Mouse (Mus musculus) liver, embryonic 11.5 days (tissue): ENCODE results near the gene Gm20696. TPM values are rescaled to one million over a fixed set of nuclear protein-coding genes. Genes with fewer than 3 reads are reported as not detected.

ENCODE experiments used
- ATAC-seq: fragments of 200-750 bp; cut with Nextera tagmentation; replicated peaks from 2 replicates; pipeline ENCODE4 v1.8.0; 2017; ENCODE audit warnings: moderate number of reproducible peaks, mild to moderate bottlenecking, moderate TSS enrichment, moderate library complexity; ENCODE audit not compliant: low FRiP score
- DNase-seq: peaks from one replicate; pipeline ENCODE4 v3.0.0-alpha.2; 2017; ENCODE audit warnings: low spot score
- H3K27ac ChIP-seq: fragments of 300-500 bp; sonication (generic); 2 replicates; pipeline ENCODE4 v1.5.1; 2014; ENCODE audit warnings: mild to moderate bottlenecking, low read depth, low read length, control low read depth
- H3K27me3 ChIP-seq: fragments of 300-500 bp; sonication (generic); replicated peaks from 2 replicates; pipeline ENCODE4 v1.6.1; 2014; ENCODE audit warnings: low read length, mixed read lengths; ENCODE audit not compliant: control insufficient read depth, insufficient read depth
- H3K36me3 ChIP-seq: fragments of 300-500 bp; sonication (generic); 2 replicates; pipeline ENCODE4 v1.6.1; 2014; ENCODE audit warnings: mild to moderate bottlenecking, low read length, moderate library complexity, mixed read lengths; ENCODE audit not compliant: control insufficient read depth, insufficient read depth
- H3K4me1 ChIP-seq: fragments of 300-500 bp; sonication (generic); replicated peaks from 2 replicates; pipeline ENCODE4 v1.6.1; 2014; ENCODE audit warnings: low read length, mixed read lengths; ENCODE audit not compliant: control insufficient read depth, insufficient read depth
- H3K4me2 ChIP-seq: fragments of 300-500 bp; sonication (generic); 2 replicates; pipeline ENCODE4 v1.6.1; 2014; ENCODE audit warnings: mild to moderate bottlenecking, control low read depth, moderate library complexity
- H3K4me3 ChIP-seq: fragments of 300-500 bp; sonication (generic); 2 replicates; pipeline ENCODE4 v1.5.1; 2014; ENCODE audit warnings: low read depth, low read length, control low read depth
- H3K9ac ChIP-seq: fragments of 300-500 bp; sonication (generic); 2 replicates; pipeline ENCODE4 v1.6.1; 2014; ENCODE audit warnings: low read depth, low read length, control low read depth
- H3K9me3 ChIP-seq: fragments of 300-500 bp; sonication (generic); 2 replicates; pipeline ENCODE4 v1.6.1; 2016; ENCODE audit warnings: low read length, inconsistent platforms, mixed read lengths; ENCODE audit not compliant: control insufficient read depth
- WGBS: fragments of 180-500 bp; shearing (Covaris S2); extraction: QIAGEN DNeasy Blood & Tissue Kit; methylation state at CpG from one replicate; pipeline ENCODE4 v1.1.7; 2014; 5-methylcytosine and 5-hydroxymethylcytosine counted together
- polyA plus RNA-seq: library from polyadenylated mRNA; unstranded; fragments of >200 nt; fragmentation: Nextera tagmentation; extraction: Ambion mirVana; gene quantifications from 2 replicates; pipeline ENCODE4 v1.2.1, GENCODE M21; 2014

The Gm20696 gene
- polyA plus RNA-seq, 1 experiment from 2014 or later: 2.4 TPM

DNA sequence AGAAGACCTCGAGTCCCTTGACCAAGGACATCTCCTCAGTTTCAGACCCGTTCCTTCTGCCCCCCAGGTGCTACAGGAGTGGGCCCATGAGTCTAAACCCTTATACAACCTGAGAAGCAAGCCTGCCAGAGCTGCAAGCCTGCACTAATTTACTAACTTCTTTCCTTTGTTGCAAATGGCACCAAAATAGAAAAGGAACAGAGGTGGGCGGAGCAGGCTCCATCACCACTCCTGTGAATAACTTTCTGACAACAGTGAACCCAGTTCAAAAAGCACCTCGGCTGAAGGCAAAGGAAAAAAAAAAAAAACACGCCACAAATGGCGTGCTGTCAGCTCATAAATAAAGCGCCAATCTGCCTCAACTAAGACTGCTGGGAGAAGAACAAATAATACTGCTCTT is 225.5 kb downstream of the Gm20696 start:
- H3K4me1 ChIP-seq: peaks cover 7% of the 10 kb centered on the region
- 72% methylated on average over 7 of the region's 7 CpGs for WGBS
- ATAC-seq: no peak
- H3K4me3 ChIP-seq: no peak overlapping the region
- H3K9ac ChIP-seq: no peak overlapping the region
- DNase-seq: no peak
- no peak overlapping the region for H3K4me2 ChIP-seq
- no peaks in the 10 kb centered on the region for H3K27me3 ChIP-seq
- H3K36me3 ChIP-seq: no peaks in the 10 kb centered on the region
- no peak overlapping the region for H3K27ac ChIP-seq
- H3K9me3 ChIP-seq: no peaks in the 10 kb centered on the region

DNA sequence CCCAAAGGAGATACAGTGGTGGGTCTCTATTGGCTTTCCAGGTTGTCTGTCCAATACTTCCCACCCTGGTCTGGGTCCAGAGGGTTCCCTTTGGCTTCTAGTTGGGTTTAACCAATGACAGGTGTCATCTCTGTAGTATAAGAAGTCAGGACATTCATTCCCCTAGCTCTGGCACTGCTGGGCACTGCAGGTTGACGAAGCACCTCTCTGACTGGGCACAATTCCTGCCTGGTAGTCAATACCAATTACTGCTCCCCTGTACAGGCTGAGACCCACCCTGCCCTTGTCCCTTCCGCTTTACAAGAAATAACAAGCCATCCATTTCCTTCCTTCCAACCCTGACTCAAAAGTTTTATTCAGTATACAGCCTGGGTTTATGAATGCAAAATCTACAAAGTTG is 226.0 kb downstream of the Gm20696 start:
- ATAC-seq: no peak
- no peak for DNase-seq
- Histone ChIP-seq H3K9ac (no peak overlapping the region), H3K4me1 (peaks cover 7% of the 10 kb centered on the region), H3K9me3 (no peaks in the 10 kb centered on the region), H3K4me2 (no peak overlapping the region), H3K27ac (no peak overlapping the region), H3K4me3 (no peak overlapping the region), H3K36me3 (no peaks in the 10 kb centered on the region), H3K27me3 (no peaks in the 10 kb centered on the region)
- WGBS: 90% methylated on average over 2 of the region's 2 CpGs

DNA sequence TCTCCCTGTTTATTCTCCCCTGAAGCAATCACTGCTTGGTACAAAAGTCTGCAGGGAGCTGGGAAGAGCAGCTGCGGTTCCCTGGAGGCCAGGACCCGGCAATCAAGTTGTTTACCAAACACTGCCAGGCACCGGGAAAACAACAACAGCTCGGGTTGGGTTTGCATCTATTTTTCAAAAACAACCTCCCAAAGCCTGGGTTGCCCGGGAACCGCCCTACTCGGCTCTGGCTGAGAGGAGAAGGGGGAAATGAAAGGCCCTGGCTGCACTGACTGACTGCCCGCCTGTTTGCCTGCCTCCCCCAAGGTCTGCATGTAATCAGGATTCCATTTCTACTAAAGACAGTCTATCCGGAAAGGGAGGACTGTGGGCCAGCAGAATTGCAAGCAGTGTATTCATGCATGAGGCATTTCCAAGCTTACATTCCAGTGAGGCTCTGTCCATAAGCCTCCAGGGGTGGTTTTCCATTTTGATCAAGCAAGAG is 226.7 kb downstream of the Gm20696 start:
- H3K4me3 ChIP-seq: no peak overlapping the region
- H3K9me3 ChIP-seq: no peaks in the 10 kb centered on the region
- no peaks in the 10 kb centered on the region for H3K27me3 ChIP-seq
- H3K4me2 ChIP-seq: 0 out of 2 replicates have a peak overlapping the region, but pooled peaks have one; percentile 18
- H3K9ac ChIP-seq: no peak overlapping the region
- DNase-seq: peak; percentile 32
- 26% methylated on average over 9 of the region's 9 CpGs for WGBS
- peaks cover 7% of the 10 kb centered on the region for H3K4me1 ChIP-seq
- no peak for ATAC-seq
- H3K36me3 ChIP-seq: no peaks in the 10 kb centered on the region; the same call in 1 of the 2 replicates
- no peak overlapping the region for H3K27ac ChIP-seq

DNA sequence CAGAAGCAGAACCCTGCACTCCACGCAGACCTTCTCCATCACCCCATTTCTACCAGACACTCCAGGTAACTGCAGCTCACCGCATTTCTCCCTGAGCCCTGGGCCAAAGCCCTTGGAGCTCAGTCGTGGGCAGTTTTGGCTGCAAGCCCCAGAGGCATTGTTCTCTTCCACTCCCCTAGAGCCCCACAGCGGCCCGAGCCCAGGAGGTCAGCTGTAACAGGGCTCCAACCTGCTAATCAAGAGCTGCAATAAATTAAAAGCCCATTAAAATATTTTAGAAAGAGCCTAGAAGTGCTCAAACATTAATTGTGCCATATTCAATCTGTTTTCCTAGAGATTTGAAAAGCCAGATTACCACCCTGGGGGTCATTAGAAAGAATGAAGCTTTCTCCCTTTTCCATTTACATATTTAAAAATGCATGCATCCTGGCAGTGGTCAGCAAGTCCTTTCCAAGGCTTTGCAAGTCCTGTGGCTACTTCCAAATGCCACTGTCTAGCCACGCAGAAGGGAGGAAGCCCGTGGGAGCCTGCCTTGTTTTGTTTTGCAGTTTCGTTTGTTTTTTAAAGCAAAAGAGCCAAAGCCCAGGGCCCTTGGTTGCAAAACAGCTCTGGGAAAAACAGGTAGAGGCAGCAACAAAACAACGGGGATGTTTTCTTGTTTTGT is 227.3 kb downstream of the Gm20696 start:
- no peak overlapping the region for H3K4me3 ChIP-seq
- H3K36me3 ChIP-seq: peaks cover 3% of the 10 kb centered on the region
- H3K9me3 ChIP-seq: no peaks in the 10 kb centered on the region
- no peaks in the 10 kb centered on the region for H3K27me3 ChIP-seq
- no peak overlapping the region for H3K9ac ChIP-seq
- peaks cover 7% of the 10 kb centered on the region for H3K4me1 ChIP-seq
- H3K4me2 ChIP-seq: 0 out of 2 replicates have a peak overlapping the region, but pooled peaks have one; percentile 18
- H3K27ac ChIP-seq: no peak overlapping the region
- DNase-seq: no peak
- 53% methylated on average over 9 of the region's 9 CpGs for WGBS
- no peak for ATAC-seq

DNA sequence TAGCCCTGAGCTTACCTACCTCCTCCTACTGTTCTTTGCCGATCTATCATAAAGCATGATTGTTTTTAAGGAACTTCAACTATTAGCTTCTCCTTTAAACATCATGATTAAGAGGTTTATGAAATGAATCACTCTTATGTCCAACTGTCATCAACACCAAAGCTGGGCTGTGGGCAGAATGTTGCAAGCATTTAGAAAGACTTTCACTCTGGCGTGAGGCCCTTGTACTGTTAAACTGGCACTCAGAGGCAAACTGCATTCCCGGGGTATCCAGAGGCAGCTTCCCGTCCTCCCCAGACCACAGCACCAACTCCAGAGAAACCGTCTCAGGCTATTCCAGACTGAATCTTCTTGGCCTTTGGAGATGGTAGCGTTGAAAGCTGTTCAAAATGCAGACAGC is 230.2 kb downstream of the Gm20696 start:
- no peak overlapping the region for H3K4me3 ChIP-seq
- no peak for DNase-seq
- H3K4me2 ChIP-seq: no peak overlapping the region
- H3K9ac ChIP-seq: no peak overlapping the region
- no peaks in the 10 kb centered on the region for H3K27me3 ChIP-seq
- 89% methylated on average over 6 of the region's 6 CpGs for WGBS
- H3K9me3 ChIP-seq: no peaks in the 10 kb centered on the region
- no peak for ATAC-seq
- peaks cover 7% of the 10 kb centered on the region for H3K4me1 ChIP-seq
- H3K36me3 ChIP-seq: peaks cover 3% of the 10 kb centered on the region
- no peak overlapping the region for H3K27ac ChIP-seq

DNA sequence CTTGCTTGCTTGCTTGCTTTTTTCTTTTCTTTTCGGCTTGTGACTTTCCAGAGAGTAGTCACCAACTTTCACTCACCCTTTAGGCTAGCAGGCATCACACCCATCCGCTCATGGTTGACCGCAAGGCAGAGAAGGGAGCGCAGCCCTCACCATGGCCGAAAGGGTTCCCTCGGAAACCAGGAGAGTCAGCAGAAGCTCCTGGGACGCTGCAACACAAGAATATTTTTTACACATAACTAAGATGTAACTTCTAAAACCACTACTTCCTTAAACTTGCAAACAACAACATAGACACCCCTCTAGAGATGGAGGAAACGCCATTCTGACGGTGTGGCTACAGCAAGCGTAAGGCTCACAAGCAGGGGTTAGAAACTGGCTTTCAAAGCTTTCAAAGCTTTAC is 231.5 kb downstream of the Gm20696 start:
- Histone ChIP-seq H3K27ac (no peak overlapping the region), H3K9me3 (no peaks in the 10 kb centered on the region), H3K4me3 (no peak overlapping the region), H3K27me3 (no peaks in the 10 kb centered on the region), H3K36me3 (peaks cover 3% of the 10 kb centered on the region), H3K4me1 (peaks cover 7% of the 10 kb centered on the region), H3K4me2 (no peak overlapping the region), H3K9ac (no peak overlapping the region)
- ATAC-seq (no peak), DNase-seq (no peak)
- WGBS: 88% methylated on average over 10 of the region's 10 CpGs

DNA sequence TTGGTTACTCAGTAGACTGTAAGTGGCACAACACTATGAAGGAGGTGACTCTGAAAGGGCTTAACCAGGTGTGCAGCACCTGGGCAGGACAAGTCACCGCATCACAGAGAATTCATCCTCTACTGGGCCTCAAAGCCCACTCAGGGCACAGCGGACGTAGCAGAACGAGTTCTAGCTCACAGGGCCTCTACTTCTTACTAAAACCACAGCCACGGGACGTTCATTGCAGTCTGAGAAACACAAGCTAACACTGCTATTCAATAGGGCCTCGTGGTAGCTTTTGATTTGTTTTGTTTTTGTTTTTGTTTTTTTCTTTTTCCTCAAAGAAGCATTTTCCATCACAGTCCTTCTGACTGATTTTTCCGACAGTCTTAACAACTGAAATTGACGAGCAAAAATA is 233.6 kb downstream of the Gm20696 start:
- 86% methylated on average over 9 of the region's 9 CpGs for WGBS
- H3K9ac ChIP-seq: no peak overlapping the region
- ATAC-seq: no peak
- no peaks in the 10 kb centered on the region for H3K9me3 ChIP-seq
- H3K4me3 ChIP-seq: no peak overlapping the region
- no peaks in the 10 kb centered on the region for H3K27me3 ChIP-seq
- no peak overlapping the region for H3K4me2 ChIP-seq
- H3K36me3 ChIP-seq: peaks cover 3% of the 10 kb centered on the region
- no peaks in the 10 kb centered on the region for H3K4me1 ChIP-seq
- no peak for DNase-seq
- H3K27ac ChIP-seq: no peak overlapping the region

DNA sequence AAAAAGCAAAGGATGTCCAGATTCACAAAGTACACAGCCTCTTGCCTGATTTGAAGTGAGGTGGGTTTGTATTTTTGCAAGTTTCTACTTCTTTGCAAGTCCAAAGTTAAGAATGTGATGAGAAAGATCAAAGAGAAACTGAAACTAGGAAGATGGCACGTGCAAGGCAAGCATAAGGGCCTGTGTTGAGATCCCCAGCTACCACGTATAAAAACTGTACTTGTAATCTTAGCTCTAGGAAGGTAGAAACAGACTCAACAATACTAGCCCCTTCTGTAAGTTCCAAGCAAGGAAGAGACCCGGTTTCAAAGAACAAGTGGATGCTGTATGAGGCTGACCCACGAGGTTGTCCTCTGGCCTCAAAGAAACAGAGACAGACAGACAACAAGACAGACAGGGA is 234.7 kb downstream of the Gm20696 start:
- DNase-seq (no peak), ATAC-seq (no peak)
- Histone ChIP-seq H3K36me3 (peaks cover 3% of the 10 kb centered on the region), H3K9me3 (no peaks in the 10 kb centered on the region), H3K9ac (no peak overlapping the region), H3K4me1 (no peaks in the 10 kb centered on the region), H3K4me2 (no peak overlapping the region), H3K4me3 (no peak overlapping the region), H3K27me3 (no peaks in the 10 kb centered on the region), H3K27ac (no peak overlapping the region)
- WGBS: 73% methylated on average over 4 of the region's 4 CpGs

DNA sequence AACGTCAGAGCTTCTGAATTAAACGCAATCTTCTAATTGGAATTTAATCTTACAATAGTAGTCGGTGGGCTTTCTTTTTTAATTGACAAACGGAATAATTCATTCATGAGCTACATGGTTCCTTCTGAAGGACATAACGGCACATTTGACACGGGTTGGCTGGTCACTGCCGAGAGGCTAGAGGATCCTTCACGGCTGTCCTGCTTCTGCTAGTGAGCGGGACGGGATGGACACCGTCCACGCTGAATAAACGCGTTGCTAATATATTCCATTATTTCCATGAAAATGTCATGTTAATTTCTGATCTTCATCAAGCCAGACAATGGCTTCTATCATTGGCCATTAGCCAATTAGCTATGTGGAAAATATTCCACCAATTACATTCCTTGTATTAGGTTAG is 236.0 kb downstream of the Gm20696 start:
- Histone ChIP-seq H3K4me1 (no peaks in the 10 kb centered on the region), H3K4me3 (no peak overlapping the region), H3K27me3 (no peaks in the 10 kb centered on the region), H3K9ac (no peak overlapping the region), H3K4me2 (no peak overlapping the region), H3K36me3 (peaks cover 3% of the 10 kb centered on the region), H3K9me3 (no peaks in the 10 kb centered on the region), H3K27ac (no peak overlapping the region)
- no peak for DNase-seq
- ATAC-seq: no peak
- WGBS: 95% methylated on average over 14 of the region's 14 CpGs
